Mouse (Mus musculus) kidney, embryonic 14.5 days (tissue): Measurements from ENCODE around the gene AC153137.1. TPM values are rescaled to one million over a fixed set of nuclear protein-coding genes. Genes with fewer than 3 reads are reported as not detected.

Experiments
- ATAC-seq: fragments of 200-750 bp; cut with Nextera tagmentation; 2 replicates; pipeline ENCODE4 v1.8.0; 2017; ENCODE audit warnings: moderate number of reproducible peaks, mild to moderate bottlenecking, moderate TSS enrichment, moderate library complexity; ENCODE audit not compliant: low FRiP score, low TSS enrichment
- H3K27ac ChIP-seq: fragments of 300-500 bp; sonication (generic); 2 replicates; pipeline ENCODE4 v1.5.1; 2014; ENCODE audit warnings: low read depth, mild to moderate bottlenecking, low read length, moderate library complexity, mixed read lengths
- H3K27me3 ChIP-seq: fragments of 300-500 bp; sonication (generic); 2 replicates; pipeline ENCODE4 v1.6.1; 2014; ENCODE audit warnings: mild to moderate bottlenecking, low read length; ENCODE audit not compliant: control insufficient read depth, insufficient read depth
- H3K36me3 ChIP-seq: fragments of 300-500 bp; sonication (generic); 2 replicates; pipeline ENCODE4 v1.6.1; 2014; ENCODE audit warnings: low read length, mixed read lengths; ENCODE audit not compliant: control insufficient read depth, insufficient read depth
- H3K4me1 ChIP-seq: fragments of 300-500 bp; sonication (generic); 2 replicates; pipeline ENCODE4 v1.6.1; 2014; ENCODE audit warnings: low read length, mixed read lengths; ENCODE audit not compliant: control insufficient read depth, insufficient read depth
- H3K4me2 ChIP-seq: fragments of 300-500 bp; sonication (generic); replicated peaks from 2 replicates; pipeline ENCODE4 v1.6.1; 2014; ENCODE audit warnings: low read depth, mild to moderate bottlenecking, low read length
- H3K4me3 ChIP-seq: fragments of 300-500 bp; sonication (generic); 2 replicates; pipeline ENCODE4 v1.5.1; 2014; ENCODE audit warnings: mild to moderate bottlenecking, low read length
- H3K9ac ChIP-seq: fragments of 300-500 bp; sonication (generic); 2 replicates; pipeline ENCODE4 v1.6.1; 2014; ENCODE audit warnings: low read depth, mild to moderate bottlenecking, low read length, moderate library complexity
- H3K9me3 ChIP-seq: fragments of 300-500 bp; sonication (generic); 2 replicates; pipeline ENCODE4 v1.6.1; 2016; ENCODE audit warnings: low read length; ENCODE audit not compliant: control insufficient read depth
- WGBS: fragments of 180-500 bp; shearing (Covaris S2); extraction: QIAGEN DNeasy Blood & Tissue Kit; methylation state at CpG from one replicate; pipeline ENCODE4 v1.1.7; 2014; 5-methylcytosine and 5-hydroxymethylcytosine counted together
- polyA plus RNA-seq: library from polyadenylated mRNA; unstranded; fragments of >200 nt; fragmentation: Nextera tagmentation; extraction: Ambion mirVana; gene quantifications from 2 replicates; pipeline ENCODE4 v1.2.1, GENCODE M21; 2014

AC153137.1 gene
- polyA plus RNA-seq, 1 experiment from 2014 or later, result not detected

- no peaks in the 10 kb centered on the region for H3K4me1 ChIP-seq
- H3K9ac ChIP-seq, result no peak overlapping the region
- H3K4me3 ChIP-seq, result no peak overlapping the region
- H3K36me3 ChIP-seq, result no peaks in the 10 kb centered on the region
- no peaks in the 10 kb centered on the region for H3K27me3 ChIP-seq
- WGBS, result 63% methylated on average over 2 of the region's 2 CpGs
- H3K4me2 ChIP-seq, result no peak overlapping the region
- no peak for ATAC-seq
- no peaks in the 10 kb centered on the region for H3K9me3 ChIP-seq
- H3K27ac ChIP-seq, result no peak overlapping the region
Observed at GRCm38 (mm10) chr1:30930823-30931222, 46.9 kb downstream of the AC153137.1 start.

GRCm38 (mm10) chr1:30930194-30930593, 47.6 kb downstream of the AC153137.1 start:
- Histone ChIP-seq H3K27me3 (no peaks in the 10 kb centered on the region), H3K4me2 (no peak overlapping the region), H3K4me3 (no peak overlapping the region), H3K9ac (no peak overlapping the region), H3K4me1 (no peaks in the 10 kb centered on the region), H3K9me3 (no peaks in the 10 kb centered on the region), H3K36me3 (no peaks in the 10 kb centered on the region), H3K27ac (no peak overlapping the region)
- ATAC-seq, result no peak
- WGBS, result 93% methylated on average over 2 of the region's 2 CpGs

Other genes with a start within 250 kb of the AC153137.1 start
- gene Phf3, start 104.0 kb downstream of the AC153137.1 start, polyA plus RNA-seq, result 39.4 and 60.6 TPM in 2 replicates
- gene Lgsn, start 198.4 kb upstream of the AC153137.1 start, polyA plus RNA-seq, result not detected in 2 replicates
- not detected in 2 replicates for gene 4931428L18Rik, start 244.7 kb upstream of the AC153137.1 start, polyA plus RNA-seq
- gene Pih1d3, start 244.9 kb upstream of the AC153137.1 start, polyA plus RNA-seq, result not detected in 2 replicates